Mouse (Mus musculus): Measurements from ENCODE around the gene Usp46. TPM values are rescaled to one million over a fixed set of nuclear protein-coding genes. Genes with fewer than 3 reads are reported as not detected.

The Usp46 gene
- polyA plus RNA-seq, 1 experiment from 2014 or later = 12.6 TPM

- H3K9ac ChIP-seq (replicated peaks) = no peak overlapping the region
These were observed 40.0 kb downstream of the Usp46 start for GRCm38 (mm10) chr5:74028221-74028620.

GRCm38 (mm10) chr5:74020506-74020905 is 47.7 kb downstream of the Usp46 start:
- WGBS (ENCODE audit: insufficient replicate concordance) = 87% methylated on average over 4 of the region's 4 CpGs
- Histone ChIP-seq H3K27ac (ENCODE audit: low read depth) (no peak overlapping the region), H3K36me3 (replicated peaks; ENCODE audit: insufficient read depth, low read length) (peaks cover 35% of the 10 kb centered on the region), H3K4me3 (ENCODE audit: low read depth, low read length) (no peak overlapping the region), H3K9me3 (ENCODE audit: low read length) (no peaks in the 10 kb centered on the region), H3K4me1 (ENCODE audit: insufficient read depth) (no peaks in the 10 kb centered on the region), H3K4me2 (ENCODE audit: low read depth, low read length) (no peak overlapping the region), H3K9ac (replicated peaks) (no peak overlapping the region), H3K27me3 (ENCODE audit: insufficient read depth, low read length) (no peaks in the 10 kb centered on the region)
- TF ChIP-seq EP300 (IDR thresholded peaks at IDR 0.05; ENCODE audit: low read depth) (no peak), CTCF (IDR thresholded peaks at IDR 0.05; ENCODE audit: low read depth) (no peak)
- ATAC-seq = no peak
- no peak for DNase-seq

More at GRCm38 (mm10) chr5:74028221-74028620, 40.0 kb downstream of the Usp46 start:
- Histone ChIP-seq H3K9me3 (ENCODE audit: low read length) (no peaks in the 10 kb centered on the region), H3K4me1 (ENCODE audit: insufficient read depth) (no peaks in the 10 kb centered on the region), H3K36me3 (replicated peaks; ENCODE audit: insufficient read depth, low read length) (peaks cover 35% of the 10 kb centered on the region), H3K4me3 (ENCODE audit: low read depth, low read length) (no peak overlapping the region; the same call in 1 of the 2 replicates), H3K4me2 (ENCODE audit: low read depth, low read length) (no peak overlapping the region), H3K27ac (ENCODE audit: low read depth) (peak overlapping the region; percentile 29; the same call in 1 of the 2 replicates), H3K27me3 (ENCODE audit: insufficient read depth, low read length) (no peaks in the 10 kb centered on the region)
- no peak for TF ChIP-seq EP300 (IDR thresholded peaks at IDR 0.05; ENCODE audit: low read depth)
- no peak for TF ChIP-seq CTCF (IDR thresholded peaks at IDR 0.05; ENCODE audit: low read depth)
- ATAC-seq (no peak), DNase-seq (no peak)
- WGBS (ENCODE audit: insufficient replicate concordance) = 64% methylated on average over 2 of the region's 2 CpGs

DNA sequence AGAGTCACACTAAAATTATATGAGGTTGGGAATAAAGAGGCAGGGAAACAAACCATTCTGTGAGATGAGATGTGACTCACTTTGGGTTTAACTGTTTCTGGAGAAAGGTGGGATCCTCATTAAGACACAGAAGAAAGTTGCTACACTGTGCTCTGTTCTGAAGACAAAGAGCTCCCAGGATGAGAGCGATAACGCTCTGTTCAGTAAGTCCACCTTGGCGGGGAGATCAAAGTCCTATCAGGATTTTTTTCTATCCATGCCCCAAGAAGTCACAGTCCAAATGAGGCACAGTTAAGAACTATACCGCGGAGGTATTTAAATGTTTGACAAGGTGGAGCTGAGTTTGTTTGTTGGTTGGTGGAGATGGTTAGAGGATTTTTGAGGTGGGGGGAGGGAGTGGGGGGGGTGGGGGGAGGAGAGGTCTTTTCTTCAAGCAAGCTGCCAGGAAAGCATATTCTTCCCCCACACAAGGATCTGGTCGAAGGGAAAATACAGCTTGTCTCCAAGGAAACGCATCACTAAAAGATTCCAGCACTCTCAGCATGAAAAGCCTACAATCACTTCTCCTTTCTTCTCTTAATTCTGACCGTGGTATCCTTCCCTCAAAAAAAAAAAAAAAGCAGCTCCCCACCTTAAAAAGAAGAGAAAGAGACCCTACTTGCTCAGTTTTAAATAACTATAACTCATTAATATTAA is 49.2 kb downstream of the Usp46 start:
- peaks cover 46% of the 10 kb centered on the region for H3K36me3 ChIP-seq (replicated peaks; ENCODE audit: insufficient read depth, low read length)
- DNase-seq = no peak
- WGBS (ENCODE audit: insufficient replicate concordance) = 88% methylated on average over 8 of the region's 8 CpGs

DNA sequence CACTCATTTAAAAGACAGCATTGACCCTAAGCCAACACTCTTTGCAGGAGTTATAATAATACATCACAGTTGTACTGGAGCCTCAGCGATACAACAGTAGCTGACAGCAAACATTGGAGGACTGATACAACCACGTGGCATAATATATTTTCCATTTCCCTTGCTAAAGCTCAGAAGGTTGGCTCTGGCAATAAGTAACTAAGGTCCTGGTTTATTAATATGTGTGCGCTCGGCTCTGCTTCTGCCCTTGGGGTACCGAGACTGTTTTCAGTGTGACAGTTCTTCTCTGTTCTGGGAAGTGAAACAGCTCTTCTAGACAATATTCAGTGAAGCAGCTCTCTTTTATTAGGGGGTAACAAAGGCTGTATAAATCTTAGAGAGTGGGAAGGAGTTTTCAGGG is 50.7 kb downstream of the Usp46 start:
- no peak for ATAC-seq

More for the DNA sequence above, 49.2 kb downstream of the Usp46 start:
- no peaks in the 10 kb centered on the region for H3K27me3 ChIP-seq (ENCODE audit: insufficient read depth, low read length)
- H3K9me3 ChIP-seq (ENCODE audit: low read length) = no peaks in the 10 kb centered on the region
- no peak overlapping the region for H3K4me2 ChIP-seq (ENCODE audit: low read depth, low read length)
- H3K9ac ChIP-seq (replicated peaks) = no peak overlapping the region
- H3K4me1 ChIP-seq (ENCODE audit: insufficient read depth) = no peaks in the 10 kb centered on the region
- no peak overlapping the region for H3K27ac ChIP-seq (ENCODE audit: low read depth)
- no peak for ATAC-seq
- no peak overlapping the region for H3K4me3 ChIP-seq (ENCODE audit: low read depth, low read length)
- TF ChIP-seq EP300 (IDR thresholded peaks at IDR 0.05; ENCODE audit: low read depth) (no peak), CTCF (IDR thresholded peaks at IDR 0.05; ENCODE audit: low read depth) (no peak)

GRCm38 (mm10) chr5:74011629-74012028 is 56.6 kb downstream of the Usp46 start:
- no peaks in the 10 kb centered on the region for H3K4me1 ChIP-seq (ENCODE audit: insufficient read depth)
- 93% methylated on average over 10 of the region's 10 CpGs for WGBS (ENCODE audit: insufficient replicate concordance)
- TF ChIP-seq CTCF (IDR thresholded peaks at IDR 0.05; ENCODE audit: low read depth) = no peak
- TF ChIP-seq EP300 (IDR thresholded peaks at IDR 0.05; ENCODE audit: low read depth) = no peak
- H3K9ac ChIP-seq (replicated peaks) = no peak overlapping the region
- ATAC-seq = no peak
- no peak overlapping the region for H3K27ac ChIP-seq (ENCODE audit: low read depth)
- no peak for DNase-seq
- H3K9me3 ChIP-seq (ENCODE audit: low read length) = no peaks in the 10 kb centered on the region
- peaks cover 37% of the 10 kb centered on the region for H3K36me3 ChIP-seq (replicated peaks; ENCODE audit: insufficient read depth, low read length)
- H3K4me3 ChIP-seq (ENCODE audit: low read depth, low read length) = no peak overlapping the region
- no peaks in the 10 kb centered on the region for H3K27me3 ChIP-seq (ENCODE audit: insufficient read depth, low read length)
- H3K4me2 ChIP-seq (ENCODE audit: low read depth, low read length) = no peak overlapping the region

More for the DNA sequence above, 50.7 kb downstream of the Usp46 start:
- WGBS (ENCODE audit: insufficient replicate concordance) = 81% methylated on average over 5 of the region's 5 CpGs
- Histone ChIP-seq H3K36me3 (replicated peaks; ENCODE audit: insufficient read depth, low read length) (peaks cover 48% of the 10 kb centered on the region), H3K27me3 (ENCODE audit: insufficient read depth, low read length) (no peaks in the 10 kb centered on the region), H3K9me3 (ENCODE audit: low read length) (no peaks in the 10 kb centered on the region), H3K4me3 (ENCODE audit: low read depth, low read length) (no peak overlapping the region), H3K9ac (replicated peaks) (no peak overlapping the region), H3K4me2 (ENCODE audit: low read depth, low read length) (no peak overlapping the region), H3K4me1 (ENCODE audit: insufficient read depth) (no peaks in the 10 kb centered on the region), H3K27ac (ENCODE audit: low read depth) (no peak overlapping the region)
- TF ChIP-seq CTCF (IDR thresholded peaks at IDR 0.05; ENCODE audit: low read depth) (no peak), EP300 (IDR thresholded peaks at IDR 0.05; ENCODE audit: low read depth) (no peak)
- DNase-seq = no peak

- no peak overlapping the region for H3K4me2 ChIP-seq (ENCODE audit: low read depth, low read length)
- ATAC-seq = no peak
- WGBS (ENCODE audit: insufficient replicate concordance) = 67% methylated on average over 3 of the region's 3 CpGs
- no peak for TF ChIP-seq EP300 (IDR thresholded peaks at IDR 0.05; ENCODE audit: low read depth)
- no peak for TF ChIP-seq CTCF (IDR thresholded peaks at IDR 0.05; ENCODE audit: low read depth)
- no peak for DNase-seq
- no peak overlapping the region for H3K27ac ChIP-seq (ENCODE audit: low read depth)
- no peaks in the 10 kb centered on the region for H3K27me3 ChIP-seq (ENCODE audit: insufficient read depth, low read length)
- no peaks in the 10 kb centered on the region for H3K9me3 ChIP-seq (ENCODE audit: low read length)
- no peak overlapping the region for H3K4me3 ChIP-seq (ENCODE audit: low read depth, low read length)
- H3K9ac ChIP-seq (replicated peaks) = no peak overlapping the region
- H3K36me3 ChIP-seq (replicated peaks; ENCODE audit: insufficient read depth, low read length) = peaks cover 40% of the 10 kb centered on the region
- no peaks in the 10 kb centered on the region for H3K4me1 ChIP-seq (ENCODE audit: insufficient read depth)
These were observed 60.6 kb downstream of the Usp46 start for GRCm38 (mm10) chr5:74007492-74008070.

All from liver, postnatal 0 days (tissue).